Mouse (Mus musculus) stomach, postnatal 0 days (tissue): Measurements from ENCODE around the gene Ghsr. TPM values are rescaled to one million over a fixed set of nuclear protein-coding genes. Genes with fewer than 3 reads are reported as not detected.
"Not testable (repeated sequence)": the region's sequence is repeated elsewhere in the genome, so short reads cannot be mapped to it uniquely, and the experiment has no call there.

Source experiments
- ATAC-seq: fragments of 200-750 bp; cut with Nextera tagmentation; 2 replicates; pipeline ENCODE4 v1.8.0; 2017; ENCODE audit not compliant: low FRiP score, low TSS enrichment
- DNase-seq: peaks from one replicate; pipeline ENCODE4 v3.0.0-alpha.2; 2016; ENCODE audit warnings: low spot score
- H3K27ac ChIP-seq: fragments of 300-500 bp; sonication (generic); replicated peaks from 2 replicates; pipeline ENCODE4 v1.5.1; 2014; ENCODE audit warnings: mild to moderate bottlenecking, control low read depth
- H3K27me3 ChIP-seq: fragments of 300-500 bp; sonication (generic); 2 replicates; pipeline ENCODE4 v1.6.1; 2014; ENCODE audit warnings: low read length; ENCODE audit not compliant: control insufficient read depth, insufficient read depth
- H3K36me3 ChIP-seq: fragments of 300-500 bp; sonication (generic); 2 replicates; pipeline ENCODE4 v1.6.1; 2014; ENCODE audit warnings: low read length, mixed read lengths; ENCODE audit not compliant: control insufficient read depth, insufficient read depth
- H3K4me1 ChIP-seq: fragments of 300-500 bp; sonication (generic); replicated peaks from 2 replicates; pipeline ENCODE4 v1.6.1; 2014; ENCODE audit warnings: antibody characterized with exemption; ENCODE audit not compliant: control insufficient read depth, insufficient read depth
- H3K4me2 ChIP-seq: fragments of 300-500 bp; sonication (generic); replicated peaks from 2 replicates; pipeline ENCODE4 v1.6.1; 2014; ENCODE audit warnings: low read depth, mild to moderate bottlenecking, control low read depth, moderate library complexity
- H3K4me3 ChIP-seq: fragments of 300-500 bp; sonication (generic); 2 replicates; pipeline ENCODE4 v1.5.1; 2014; ENCODE audit warnings: low read depth, low read length, control low read depth
- H3K9ac ChIP-seq: fragments of 300-500 bp; sonication (generic); 2 replicates; pipeline ENCODE4 v1.6.1; 2014; ENCODE audit warnings: mild to moderate bottlenecking, low read length, control low read depth, mixed read lengths
- H3K9me3 ChIP-seq: fragments of 300-500 bp; sonication (generic); 2 replicates; pipeline ENCODE4 v1.6.1; 2016; ENCODE audit warnings: low read length; ENCODE audit not compliant: control insufficient read depth
- CTCF ChIP-seq: IDR thresholded peaks from 2 replicates; pipeline ENCODE4 v1.5.1; 2016; ENCODE audit warnings: antibody characterized with exemption, low read depth, mild to moderate bottlenecking, moderate library complexity
- EP300 ChIP-seq: optimal IDR thresholded peaks from 2 replicates; pipeline ENCODE3; 2016; ENCODE audit warnings: antibody characterized with exemption
- WGBS: fragments of 180-500 bp; shearing (Covaris S2); extraction: QIAGEN DNeasy Blood & Tissue Kit; methylation state at CpG from one replicate; pipeline ENCODE4 v1.1.7; 2014; 5-methylcytosine and 5-hydroxymethylcytosine counted together
- polyA plus RNA-seq: library from polyadenylated mRNA; unstranded; fragments of >200 nt; fragmentation: Nextera tagmentation; extraction: Ambion mirVana; gene quantifications from 2 replicates; pipeline ENCODE4 v1.2.1, GENCODE M21; 2015

The Ghsr gene
- polyA plus RNA-seq, 1 experiment from 2014 or later: not detected

DNA sequence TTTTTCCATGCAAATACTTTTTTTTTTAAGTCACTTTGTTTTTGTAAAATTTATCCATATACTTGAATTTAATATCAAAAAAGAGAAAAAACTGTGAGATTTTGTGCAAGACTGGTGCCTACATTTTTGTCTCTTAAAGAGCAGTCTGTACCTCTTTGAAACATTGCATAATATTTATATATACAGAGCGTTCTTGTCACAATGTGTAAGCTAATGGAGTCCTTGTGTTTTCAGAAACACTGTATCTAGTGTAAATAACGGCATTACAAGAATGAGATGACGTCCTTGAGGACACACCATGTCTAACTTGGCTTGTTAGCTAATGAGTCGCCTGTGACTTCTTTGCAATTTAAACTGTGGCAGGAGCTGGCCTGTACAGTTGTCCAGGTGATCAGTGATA lies 6.8 kb downstream of the Ghsr start:
- H3K9me3 ChIP-seq: no peaks in the 10 kb centered on the region
- DNase-seq (no peak), ATAC-seq (no peak)
- no peaks in the 10 kb centered on the region for H3K27me3 ChIP-seq
- no peaks in the 10 kb centered on the region for H3K36me3 ChIP-seq
- no peak overlapping the region for H3K4me3 ChIP-seq
- no peaks in the 10 kb centered on the region for H3K4me1 ChIP-seq
- H3K9ac ChIP-seq: no peak overlapping the region
- TF ChIP-seq EP300 (no peak), CTCF (no peak)
- H3K4me2 ChIP-seq: no peak overlapping the region
- no peak overlapping the region for H3K27ac ChIP-seq
- whole genome bisulfite sequencing: 44% methylated on average over 4 of the region's 4 CpGs

DNA sequence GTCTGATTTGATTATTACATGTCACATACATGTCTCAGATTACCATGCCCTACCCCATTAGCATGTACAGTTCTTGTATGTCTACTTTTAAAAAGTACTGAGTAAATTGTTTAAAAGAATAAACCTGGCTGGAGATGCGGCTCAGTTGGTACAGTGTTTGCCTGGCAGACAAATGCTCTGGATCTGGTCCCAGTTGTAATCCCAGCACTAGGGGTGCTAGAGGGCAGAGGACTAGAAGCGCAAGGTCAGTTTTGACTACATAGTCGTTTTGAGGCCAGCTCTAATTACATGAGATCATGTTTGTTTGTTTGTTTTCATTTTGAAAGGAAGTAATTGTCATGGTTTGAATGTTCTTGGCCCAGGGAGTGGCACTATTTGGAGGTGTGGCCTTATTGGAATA lies 13.7 kb downstream of the Ghsr start:
- Histone ChIP-seq H3K27ac (no peak overlapping the region), H3K4me2 (no peak overlapping the region), H3K9ac (no peak overlapping the region), H3K27me3 (no peaks in the 10 kb centered on the region), H3K9me3 (no peaks in the 10 kb centered on the region), H3K36me3 (no peaks in the 10 kb centered on the region), H3K4me3 (no peak overlapping the region), H3K4me1 (no peaks in the 10 kb centered on the region)
- ATAC-seq (no peak), DNase-seq (no peak)
- WGBS: 48% methylated on average over 3 of the region's 3 CpGs
- no peak for TF ChIP-seq EP300
- peak; percentile 37 for TF ChIP-seq CTCF

DNA sequence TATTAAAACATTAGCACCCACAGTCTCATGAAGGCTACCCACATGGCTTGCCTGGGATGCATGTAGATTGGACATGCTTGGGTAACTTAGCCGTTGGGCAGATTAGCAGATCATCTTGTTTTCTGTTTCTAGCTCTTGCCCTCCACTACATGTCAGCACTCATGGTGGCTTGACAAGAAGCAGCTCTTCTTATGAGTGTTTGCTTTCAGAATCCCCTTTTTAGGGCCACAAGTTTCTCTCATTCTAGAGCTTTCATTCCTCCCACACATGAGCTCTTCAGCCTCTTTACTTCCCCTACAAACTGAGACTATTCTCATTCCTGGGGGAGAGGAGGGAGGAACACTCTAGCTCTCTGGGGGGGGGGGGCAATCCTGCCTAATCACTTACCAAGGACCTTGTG lies 18.8 kb downstream of the Ghsr start:
- Histone ChIP-seq H3K9ac (no peak overlapping the region), H3K36me3 (no peaks in the 10 kb centered on the region), H3K9me3 (no peaks in the 10 kb centered on the region), H3K4me2 (no peak overlapping the region), H3K27ac (no peak overlapping the region), H3K4me1 (no peaks in the 10 kb centered on the region), H3K4me3 (no peak overlapping the region), H3K27me3 (no peaks in the 10 kb centered on the region)
- 83% methylated on average over 1 of the region's 1 CpGs for WGBS
- TF ChIP-seq EP300 (no peak), CTCF (no peak)
- DNase-seq: no peak
- no peak for ATAC-seq

DNA sequence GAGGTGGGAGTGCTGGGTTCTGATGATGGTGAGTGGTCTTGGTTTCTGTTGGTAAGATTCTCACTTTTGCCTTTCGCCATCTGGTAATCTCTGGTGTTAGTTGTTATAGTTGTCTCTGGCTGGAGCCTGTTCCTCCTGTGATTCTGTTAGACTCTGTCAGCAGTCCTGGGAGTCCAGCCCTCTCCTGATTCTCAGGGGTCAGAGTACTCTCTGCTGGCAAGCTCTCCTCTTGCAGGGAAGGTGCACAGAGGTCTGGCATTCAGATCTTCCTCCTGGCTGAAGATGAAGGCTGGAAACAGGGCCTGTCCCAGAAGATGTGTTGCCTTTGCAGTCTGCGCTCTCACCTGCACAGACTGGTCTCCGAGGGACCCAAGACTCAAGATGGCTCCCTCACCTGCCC lies 29.8 kb downstream of the Ghsr start:
- 95% methylated on average over 3 of the region's 3 CpGs for WGBS
- ATAC-seq, H3K4me3 ChIP-seq: not testable (repeated sequence)

DNA sequence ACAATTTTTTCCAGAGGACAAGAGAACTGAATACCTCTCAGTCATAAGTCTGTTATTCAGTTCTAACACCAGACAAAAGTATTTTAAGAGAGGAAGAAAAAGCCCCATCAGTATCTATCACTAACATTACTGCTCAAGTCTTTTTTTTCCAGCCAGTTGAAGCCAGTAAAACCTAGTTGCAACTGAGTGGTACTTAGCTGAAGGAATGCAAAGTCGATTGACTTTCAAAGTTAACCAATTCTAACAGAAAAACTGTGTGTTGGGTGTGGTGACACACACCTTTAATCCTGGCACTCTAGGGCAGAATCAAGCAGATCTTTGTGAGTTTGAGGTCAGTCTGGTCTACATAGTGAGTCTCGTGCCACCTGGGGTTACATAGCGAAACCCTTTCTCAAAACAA lies 35.3 kb downstream of the Ghsr start:
- Histone ChIP-seq H3K27ac (no peak overlapping the region), H3K4me3 (no peak overlapping the region), H3K36me3 (no peaks in the 10 kb centered on the region), H3K4me1 (no peaks in the 10 kb centered on the region), H3K9ac (no peak overlapping the region), H3K4me2 (no peak overlapping the region), H3K27me3 (no peaks in the 10 kb centered on the region), H3K9me3 (no peaks in the 10 kb centered on the region)
- 84% methylated on average over 3 of the region's 3 CpGs for WGBS
- TF ChIP-seq CTCF: no peak
- no peak for ATAC-seq
- no peak for DNase-seq

More for the DNA sequence above, 29.8 kb downstream of the Ghsr start:
- not testable (repeated sequence) for H3K4me2 ChIP-seq, H3K27ac ChIP-seq, H3K36me3 ChIP-seq, H3K9ac ChIP-seq, H3K9me3 ChIP-seq, H3K4me1 ChIP-seq, H3K27me3 ChIP-seq, DNase-seq

DNA sequence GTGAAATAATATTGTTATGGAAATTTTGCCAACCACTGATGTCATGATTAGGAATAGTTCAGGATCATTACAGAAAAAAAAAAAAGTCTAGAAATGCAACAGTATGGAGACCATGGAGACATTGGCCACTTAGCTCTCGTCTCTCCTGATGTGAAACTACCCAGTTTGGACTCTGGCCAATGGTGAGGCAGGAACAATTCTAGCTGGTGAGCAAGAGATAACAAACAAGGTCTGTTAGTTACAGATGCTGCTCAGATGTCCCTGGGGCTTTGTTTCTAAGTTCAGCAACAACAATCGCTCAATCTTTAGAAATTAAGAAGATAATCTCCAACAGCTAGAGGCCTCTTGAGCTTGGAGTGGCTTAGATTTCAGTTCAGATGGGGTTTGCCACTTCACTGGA lies 37.4 kb downstream of the Ghsr start:
- Histone ChIP-seq H3K9me3 (no peaks in the 10 kb centered on the region), H3K4me1 (no peaks in the 10 kb centered on the region), H3K27ac (no peak overlapping the region), H3K9ac (no peak overlapping the region), H3K27me3 (no peaks in the 10 kb centered on the region), H3K4me3 (no peak overlapping the region), H3K4me2 (no peak overlapping the region), H3K36me3 (no peaks in the 10 kb centered on the region)
- ATAC-seq (no peak), DNase-seq (no peak)
- TF ChIP-seq CTCF: no peak
- no peak for TF ChIP-seq EP300
- WGBS: 61% methylated on average over 2 of the region's 2 CpGs
